Mouse (Mus musculus): ENCODE measurements around the gene Scube3. TPM values are rescaled to one million over a fixed set of nuclear protein-coding genes. Genes with fewer than 3 reads are reported as not detected.

Scube3 gene
- polyA plus RNA-seq, 1 experiment from 2014 or later, result 8.1 TPM

DNA sequence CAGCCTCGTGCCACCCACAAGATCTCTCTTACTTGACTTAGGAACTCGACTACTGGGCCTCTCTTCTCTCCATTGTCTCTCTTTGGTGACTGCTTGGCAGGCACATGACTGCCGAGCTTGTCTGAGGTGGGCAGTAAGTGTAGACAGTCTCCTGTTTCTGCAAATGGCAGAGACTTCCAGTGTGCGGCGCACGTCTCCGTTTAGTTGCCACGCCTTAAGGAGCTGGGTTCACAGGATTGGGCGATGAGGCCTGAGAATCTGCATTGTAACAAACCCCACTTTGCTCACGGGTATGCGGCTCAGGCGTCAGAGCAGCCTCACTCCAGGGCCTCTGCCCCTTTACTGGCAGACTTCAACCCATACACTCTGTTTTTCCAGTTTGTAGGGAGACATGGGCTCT, 8.5 kb downstream of the Scube3 start:
- Histone ChIP-seq H3K27ac (replicated peaks; ENCODE audit: low read depth, low read length) (no peak overlapping the region), H3K4me2 (ENCODE audit: low read depth, low read length) (no peak overlapping the region), H3K36me3 (ENCODE audit: control insufficient read depth, insufficient read depth, low read length) (peaks cover 7% of the 10 kb centered on the region; the same call in 1 of the 2 replicates), H3K9me3 (ENCODE audit: control insufficient read depth, low read length) (no peaks in the 10 kb centered on the region), H3K4me3 (ENCODE audit: low read depth, low read length) (no peak overlapping the region), H3K27me3 (replicated peaks; ENCODE audit: control insufficient read depth, insufficient read depth, low read length) (no peaks in the 10 kb centered on the region), H3K9ac (ENCODE audit: low read depth, low read length) (no peak overlapping the region), H3K4me1 (ENCODE audit: control insufficient read depth, insufficient read depth, low read length) (peaks cover 32% of the 10 kb centered on the region)
- WGBS, result 77% methylated on average over 12 of the region's 12 CpGs
- ATAC-seq (ENCODE audit: low read depth), result no peak
- no peak for DNase-seq (ENCODE audit: low spot score)

DNA sequence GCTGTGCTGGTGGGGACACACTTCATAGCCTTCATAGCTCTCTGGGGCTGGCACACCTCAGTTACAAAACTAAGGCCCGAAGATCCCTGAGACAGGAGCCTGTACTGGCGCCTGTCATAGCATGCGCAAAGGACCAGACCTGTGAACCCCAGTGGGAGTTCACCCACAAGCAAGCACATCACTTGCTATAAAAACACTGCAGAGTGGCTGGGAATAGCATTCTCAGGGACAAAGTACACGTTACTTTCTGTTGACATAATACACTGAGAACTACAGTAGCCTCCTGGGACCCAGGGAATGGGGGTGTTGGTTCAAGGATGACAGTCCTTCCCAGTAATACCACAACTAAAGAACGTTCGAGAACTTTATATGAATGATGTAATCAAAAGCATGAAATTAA, 11.2 kb downstream of the Scube3 start:
- no peak overlapping the region for H3K9ac ChIP-seq (ENCODE audit: low read depth, low read length)
- H3K9me3 ChIP-seq (ENCODE audit: control insufficient read depth, low read length), result no peaks in the 10 kb centered on the region
- no peak overlapping the region for H3K27ac ChIP-seq (replicated peaks; ENCODE audit: low read depth, low read length)
- no peak overlapping the region for H3K4me3 ChIP-seq (ENCODE audit: low read depth, low read length)
- H3K36me3 ChIP-seq (ENCODE audit: control insufficient read depth, insufficient read depth, low read length), result peaks cover 20% of the 10 kb centered on the region; the same call in 1 of the 2 replicates
- no peaks in the 10 kb centered on the region for H3K27me3 ChIP-seq (replicated peaks; ENCODE audit: control insufficient read depth, insufficient read depth, low read length)
- H3K4me1 ChIP-seq (ENCODE audit: control insufficient read depth, insufficient read depth, low read length), result peaks cover 19% of the 10 kb centered on the region
- H3K4me2 ChIP-seq (ENCODE audit: low read depth, low read length), result no peak overlapping the region
- DNase-seq (ENCODE audit: low spot score) (no peak), ATAC-seq (ENCODE audit: low read depth) (no peak)
- WGBS, result 75% methylated on average over 6 of the region's 6 CpGs

DNA sequence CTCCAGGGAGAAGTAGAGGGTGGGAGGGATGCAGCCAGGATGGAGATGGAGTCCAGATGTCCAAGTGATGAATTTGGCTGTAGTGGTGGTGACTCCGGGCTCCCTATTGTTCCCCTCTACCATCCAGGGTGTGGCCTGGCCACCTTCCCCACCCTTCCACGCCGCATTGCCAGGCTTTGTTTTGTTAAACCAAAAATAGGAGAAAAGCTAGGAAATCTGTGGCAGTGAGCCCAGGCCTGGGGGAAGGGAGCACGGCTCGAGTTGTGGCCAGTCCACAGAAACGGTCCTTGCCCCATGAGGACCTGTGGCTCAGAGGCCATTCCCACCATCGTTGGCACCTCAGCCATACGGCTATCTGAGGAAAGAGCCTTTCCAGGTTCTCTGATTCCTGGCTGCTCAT, 13.0 kb downstream of the Scube3 start:
- Histone ChIP-seq H3K27ac (replicated peaks; ENCODE audit: low read depth, low read length) (no peak overlapping the region), H3K27me3 (replicated peaks; ENCODE audit: control insufficient read depth, insufficient read depth, low read length) (no peaks in the 10 kb centered on the region), H3K9ac (ENCODE audit: low read depth, low read length) (no peak overlapping the region), H3K4me1 (ENCODE audit: control insufficient read depth, insufficient read depth, low read length) (peaks cover 12% of the 10 kb centered on the region; the same call in 1 of the 2 replicates), H3K36me3 (ENCODE audit: control insufficient read depth, insufficient read depth, low read length) (peaks cover 20% of the 10 kb centered on the region; the same call in 1 of the 2 replicates), H3K9me3 (ENCODE audit: control insufficient read depth, low read length) (no peaks in the 10 kb centered on the region), H3K4me2 (ENCODE audit: low read depth, low read length) (no peak overlapping the region), H3K4me3 (ENCODE audit: low read depth, low read length) (no peak overlapping the region)
- no peak for DNase-seq (ENCODE audit: low spot score)
- 87% methylated on average over 8 of the region's 8 CpGs for WGBS
- ATAC-seq (ENCODE audit: low read depth), result no peak

DNA sequence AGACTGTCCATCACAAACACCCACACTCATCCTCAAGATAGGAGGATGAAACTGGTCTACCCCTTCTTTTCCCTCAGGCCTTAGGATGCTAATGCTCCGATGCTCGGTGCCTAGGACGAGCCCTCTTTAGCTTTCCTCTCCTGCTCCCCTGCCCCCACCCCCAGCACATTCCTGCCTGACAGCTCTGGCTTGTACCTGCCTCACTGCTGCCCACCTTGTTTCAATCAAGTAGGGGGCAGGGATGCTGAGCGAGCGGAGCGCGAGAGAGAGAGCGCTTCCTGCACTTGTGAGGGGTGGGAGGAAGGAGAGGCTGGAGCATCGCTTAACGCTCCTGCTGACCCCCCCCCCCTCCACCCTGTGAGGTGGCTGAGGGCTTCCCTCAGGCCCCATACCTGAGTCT, 18.4 kb downstream of the Scube3 start:
- H3K36me3 ChIP-seq (ENCODE audit: control insufficient read depth, insufficient read depth, low read length), result peaks cover 46% of the 10 kb centered on the region
- 13% methylated on average over 10 of the region's 10 CpGs for WGBS
- peak overlapping the region; percentile 25; the same call in 1 of the 2 replicates for H3K9ac ChIP-seq (ENCODE audit: low read depth, low read length)
- no peaks in the 10 kb centered on the region for H3K9me3 ChIP-seq (ENCODE audit: control insufficient read depth, low read length)
- no peak for ATAC-seq (ENCODE audit: low read depth)
- no peaks in the 10 kb centered on the region for H3K27me3 ChIP-seq (replicated peaks; ENCODE audit: control insufficient read depth, insufficient read depth, low read length)
- no peak overlapping the region for H3K4me3 ChIP-seq (ENCODE audit: low read depth, low read length)
- H3K4me2 ChIP-seq (ENCODE audit: low read depth, low read length), result no peak overlapping the region
- H3K27ac ChIP-seq (replicated peaks; ENCODE audit: low read depth, low read length), result no peak overlapping the region
- H3K4me1 ChIP-seq (ENCODE audit: control insufficient read depth, insufficient read depth, low read length), result peaks cover 24% of the 10 kb centered on the region
- DNase-seq (ENCODE audit: low spot score), result no peak

DNA sequence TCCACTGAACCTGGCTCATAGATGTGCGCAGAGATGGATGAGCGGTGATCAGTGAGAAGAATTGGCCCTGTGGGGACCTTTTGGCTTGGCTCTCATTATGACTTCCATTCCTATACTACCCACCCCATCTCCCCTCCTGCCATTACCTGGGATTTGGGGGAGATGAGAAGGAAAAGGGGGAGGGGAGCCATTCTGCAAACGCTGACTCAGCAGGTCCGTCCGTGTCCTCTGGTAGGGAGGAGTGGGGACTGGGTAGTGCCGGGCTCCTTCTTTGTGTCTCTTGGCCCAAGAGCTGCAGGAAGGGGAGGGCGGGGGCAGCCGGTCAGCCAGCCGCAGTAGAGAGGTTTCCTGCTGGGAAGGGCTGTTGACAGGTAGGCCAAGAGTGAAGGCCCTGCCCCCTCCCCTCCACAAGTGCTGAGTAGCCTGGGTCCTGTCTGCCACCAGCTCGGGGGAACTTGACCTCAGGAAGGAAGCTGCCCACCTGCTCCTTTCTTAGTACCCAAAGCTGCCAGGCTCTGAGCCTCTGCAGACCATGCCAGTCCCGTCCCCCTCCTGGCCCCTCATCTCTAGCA, 19.5 kb downstream of the Scube3 start:
- Histone ChIP-seq H3K9me3 (ENCODE audit: control insufficient read depth, low read length) (no peaks in the 10 kb centered on the region), H3K27me3 (replicated peaks; ENCODE audit: control insufficient read depth, insufficient read depth, low read length) (no peaks in the 10 kb centered on the region), H3K27ac (replicated peaks; ENCODE audit: low read depth, low read length) (no peak overlapping the region), H3K36me3 (ENCODE audit: control insufficient read depth, insufficient read depth, low read length) (peaks cover 37% of the 10 kb centered on the region), H3K9ac (ENCODE audit: low read depth, low read length) (no peak overlapping the region), H3K4me3 (ENCODE audit: low read depth, low read length) (no peak overlapping the region), H3K4me2 (ENCODE audit: low read depth, low read length) (no peak overlapping the region), H3K4me1 (ENCODE audit: control insufficient read depth, insufficient read depth, low read length) (peaks cover 24% of the 10 kb centered on the region)
- ATAC-seq (ENCODE audit: low read depth), result no peak
- DNase-seq (ENCODE audit: low spot score), result no peak
- WGBS, result 32% methylated on average over 7 of the region's 11 CpGs

DNA sequence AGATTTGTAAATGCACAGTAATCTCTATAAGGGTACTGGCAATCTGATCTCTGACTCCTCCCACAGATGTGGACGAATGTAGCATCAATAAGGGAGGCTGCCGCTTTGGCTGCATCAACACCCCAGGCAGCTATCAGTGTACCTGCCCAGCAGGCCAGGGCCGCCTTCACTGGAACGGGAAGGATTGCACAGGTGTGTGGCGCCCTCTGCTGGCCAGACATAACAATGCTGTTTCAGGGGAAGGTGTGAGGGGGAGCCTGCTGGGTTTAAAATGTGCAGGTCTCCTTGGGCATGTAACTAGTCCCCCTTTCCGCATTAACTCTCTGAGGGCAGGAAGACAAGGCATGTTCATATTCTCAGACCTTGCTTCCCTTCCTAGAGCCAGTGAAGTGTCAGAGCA, 21.7 kb downstream of the Scube3 start:
- no peak overlapping the region for H3K4me2 ChIP-seq (ENCODE audit: low read depth, low read length)
- peak; percentile 73 for ATAC-seq (ENCODE audit: low read depth)
- no peaks in the 10 kb centered on the region for H3K9me3 ChIP-seq (ENCODE audit: control insufficient read depth, low read length)
- no peak overlapping the region for H3K9ac ChIP-seq (ENCODE audit: low read depth, low read length)
- H3K36me3 ChIP-seq (ENCODE audit: control insufficient read depth, insufficient read depth, low read length), result peaks cover 53% of the 10 kb centered on the region
- no peak overlapping the region for H3K4me3 ChIP-seq (ENCODE audit: low read depth, low read length)
- no peak overlapping the region for H3K27ac ChIP-seq (replicated peaks; ENCODE audit: low read depth, low read length)
- H3K4me1 ChIP-seq (ENCODE audit: control insufficient read depth, insufficient read depth, low read length), result peaks cover 16% of the 10 kb centered on the region
- DNase-seq (ENCODE audit: low spot score), result no peak
- 13% methylated on average over 6 of the region's 6 CpGs for WGBS
- H3K27me3 ChIP-seq (replicated peaks; ENCODE audit: control insufficient read depth, insufficient read depth, low read length), result no peaks in the 10 kb centered on the region

DNA sequence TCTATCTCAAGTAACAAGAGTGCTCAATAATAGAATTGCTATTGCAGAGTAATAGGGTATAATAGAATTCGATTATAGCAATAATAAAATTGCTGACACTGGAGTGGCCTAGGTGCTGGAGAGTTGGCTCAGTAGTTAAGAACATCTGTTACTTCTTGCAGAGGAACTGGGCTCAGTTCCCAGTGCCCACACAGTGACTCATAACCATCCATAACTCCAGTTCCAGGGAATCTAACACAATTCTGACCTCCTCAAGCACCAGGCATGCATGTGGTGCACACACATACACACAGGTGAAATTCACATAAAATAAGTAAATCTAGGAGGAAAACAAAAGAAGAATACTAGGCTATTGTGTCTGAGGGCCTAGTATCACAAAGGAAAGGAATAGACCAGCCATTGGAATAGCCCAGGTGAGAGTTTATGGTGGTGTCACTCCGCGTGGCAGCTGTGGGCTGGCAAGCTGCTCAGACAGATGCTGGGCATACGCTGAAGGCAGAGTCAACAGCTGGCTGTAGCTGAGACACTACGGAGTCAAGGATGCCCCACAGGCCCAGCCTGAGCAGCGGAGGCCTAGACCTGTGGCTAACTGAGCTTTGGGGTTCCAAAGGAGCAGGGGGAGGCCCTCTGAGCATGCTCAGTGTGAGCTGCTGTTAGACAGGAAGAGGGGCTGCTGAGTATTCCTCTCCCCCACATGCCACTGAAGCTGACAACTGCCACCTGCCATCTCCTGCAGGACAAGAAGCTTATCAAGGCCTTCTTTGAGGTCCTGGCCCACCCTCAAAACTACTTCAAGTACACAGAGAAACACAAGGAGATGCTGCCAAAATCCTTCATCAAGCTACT, 28.7 kb downstream of the Scube3 start:
- no peak overlapping the region for H3K4me2 ChIP-seq (ENCODE audit: low read depth, low read length)
- ATAC-seq (ENCODE audit: low read depth), result no peak
- no peak overlapping the region for H3K9ac ChIP-seq (ENCODE audit: low read depth, low read length)
- H3K9me3 ChIP-seq (ENCODE audit: control insufficient read depth, low read length), result no peaks in the 10 kb centered on the region
- H3K27me3 ChIP-seq (replicated peaks; ENCODE audit: control insufficient read depth, insufficient read depth, low read length), result no peaks in the 10 kb centered on the region
- H3K4me1 ChIP-seq (ENCODE audit: control insufficient read depth, insufficient read depth, low read length), result peaks cover 15% of the 10 kb centered on the region
- peaks cover 36% of the 10 kb centered on the region for H3K36me3 ChIP-seq (ENCODE audit: control insufficient read depth, insufficient read depth, low read length)
- DNase-seq (ENCODE audit: low spot score), result no peak
- no peak overlapping the region for H3K27ac ChIP-seq (replicated peaks; ENCODE audit: low read depth, low read length)
- no peak overlapping the region for H3K4me3 ChIP-seq (ENCODE audit: low read depth, low read length)
- WGBS, result 79% methylated on average over 6 of the region's 6 CpGs

DNA sequence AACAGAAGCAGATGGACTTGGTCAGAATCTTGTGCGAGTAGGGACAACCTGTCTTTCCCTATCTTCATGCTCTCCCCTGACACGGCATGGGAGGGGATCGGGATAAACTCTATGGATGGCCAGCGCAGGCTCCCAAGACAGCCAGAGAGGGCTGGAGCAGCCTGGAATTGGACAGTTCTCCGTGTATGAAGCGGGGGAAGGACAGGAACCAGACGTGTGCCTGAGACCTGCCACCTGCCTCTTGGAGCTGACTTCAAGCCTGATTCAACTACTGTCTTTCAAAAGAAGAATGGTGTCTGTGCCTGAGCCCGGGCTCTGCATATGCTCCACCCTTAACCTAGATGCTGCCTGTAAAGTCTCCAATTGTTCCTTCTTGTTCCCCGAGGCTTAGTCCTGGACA, 30.7 kb downstream of the Scube3 start:
- Histone ChIP-seq H3K27ac (replicated peaks; ENCODE audit: low read depth, low read length) (peak overlapping the region; percentile 25; the same call in 1 of the 2 replicates), H3K4me2 (ENCODE audit: low read depth, low read length) (no peak overlapping the region), H3K9ac (ENCODE audit: low read depth, low read length) (peak overlapping the region; percentile 0), H3K4me3 (ENCODE audit: low read depth, low read length) (no peak overlapping the region), H3K36me3 (ENCODE audit: control insufficient read depth, insufficient read depth, low read length) (peaks cover 25% of the 10 kb centered on the region), H3K27me3 (replicated peaks; ENCODE audit: control insufficient read depth, insufficient read depth, low read length) (no peaks in the 10 kb centered on the region), H3K9me3 (ENCODE audit: control insufficient read depth, low read length) (no peaks in the 10 kb centered on the region), H3K4me1 (ENCODE audit: control insufficient read depth, insufficient read depth, low read length) (peaks cover 24% of the 10 kb centered on the region)
- no peak for ATAC-seq (ENCODE audit: low read depth)
- DNase-seq (ENCODE audit: low spot score), result no peak
- 46% methylated on average over 9 of the region's 9 CpGs for WGBS
